Mouse (Mus musculus): ENCODE results near the gene Gm45717. TPM values are rescaled to one million over a fixed set of nuclear protein-coding genes. Genes with fewer than 3 reads are reported as not detected.

The Gm45717 gene
- not detected for total RNA-seq (2021)
- long read RNA-seq, experiment 1: 0 reads
- long read RNA-seq, experiment 2: 0 reads

DNA sequence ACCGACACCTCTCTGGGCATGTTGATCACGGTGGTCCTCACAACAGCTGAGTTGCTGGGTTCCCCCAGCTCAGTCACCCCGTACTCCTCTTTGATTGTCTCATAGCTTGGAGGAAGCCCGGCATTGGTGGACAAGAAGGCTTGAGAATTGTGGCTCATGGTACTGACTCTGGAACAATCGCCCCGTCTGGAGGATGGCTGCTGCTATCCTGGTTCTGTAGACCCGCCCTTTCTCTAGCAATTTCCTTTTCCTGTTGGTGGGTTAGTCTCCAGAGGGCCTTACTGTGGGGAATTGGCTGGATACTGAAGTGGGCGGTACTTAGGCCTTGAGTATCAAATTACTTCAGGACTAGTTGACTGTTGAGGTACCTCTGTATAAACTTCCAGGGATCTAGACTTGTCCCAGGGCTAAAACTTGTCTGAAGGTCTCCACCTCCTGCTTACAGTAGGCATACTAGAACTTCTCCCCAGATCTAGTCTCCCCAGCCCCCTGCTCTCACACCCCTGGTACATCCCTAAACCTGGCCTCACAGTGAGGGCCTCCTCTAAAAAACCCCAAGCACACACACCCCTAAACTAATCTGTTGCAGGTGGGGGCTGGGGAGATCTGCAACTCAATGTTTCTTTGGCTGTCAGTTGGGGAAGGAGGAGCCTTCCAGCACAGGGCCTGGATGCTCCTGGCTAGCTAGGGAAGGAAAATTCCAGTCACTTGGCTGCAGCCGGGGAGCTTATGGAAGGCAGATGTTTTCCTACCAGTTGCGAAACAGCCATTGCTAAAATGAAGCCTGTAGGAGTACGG is at the start of gene Gm45717, which contains the start of gene Ifitm2:
TSS of gene Gm45717 (minus strand) at position 180 of the 798 bp plus-strand sequence.
TSS of gene Ifitm2 (minus strand) at position 230 of the 798 bp plus-strand sequence.
- TF ChIP-seq CTCF (IDR thresholded peaks at IDR 0.05): no peak
- peak within 1 kb of the TSS; percentile 92 for H3K27ac ChIP-seq
- H3K4me3 ChIP-seq: peak within 1 kb of the TSS; percentile 82
- peak; percentile 87 for DNase-seq
- intact Hi-C loops (cut with DNase I): loop anchor here (2.0 kb wide), 1 partner anchor 91 kb away; no protein-coding TSS in a partner anchor

GRCm38 (mm10) chr7:141003248-141004010 is 47.7 kb upstream of the Gm45717 start:
- no peak overlapping the region for H3K27ac ChIP-seq
- intact Hi-C loops (cut with DNase I): no loop called here
- TF ChIP-seq CTCF (IDR thresholded peaks at IDR 0.05): no peak
- no peak for DNase-seq
- H3K4me3 ChIP-seq: no peak overlapping the region

GRCm38 (mm10) chr7:141000881-141001708 is 45.4 kb upstream of the Gm45717 start:
- DNase-seq: no peak
- no peak for TF ChIP-seq CTCF (IDR thresholded peaks at IDR 0.05)
- Histone ChIP-seq H3K27ac (no peak overlapping the region), H3K4me3 (no peak overlapping the region)
- intact Hi-C loops (cut with DNase I): no loop called here

- Histone ChIP-seq H3K27ac (no peak overlapping the region), H3K4me3 (no peak overlapping the region)
- DNase-seq: no peak
- TF ChIP-seq CTCF (IDR thresholded peaks at IDR 0.05): no peak
- intact Hi-C loops (cut with DNase I): no loop called here
These were observed 43.3 kb upstream of the Gm45717 start for GRCm38 (mm10) chr7:140998853-140999700.

GRCm38 (mm10) chr7:140997817-140998216 is 42.1 kb upstream of the Gm45717 start:
- intact Hi-C loops (cut with DNase I): no loop called here
- H3K27ac ChIP-seq: no peak overlapping the region
- no peak for TF ChIP-seq CTCF (IDR thresholded peaks at IDR 0.05)

DNA sequence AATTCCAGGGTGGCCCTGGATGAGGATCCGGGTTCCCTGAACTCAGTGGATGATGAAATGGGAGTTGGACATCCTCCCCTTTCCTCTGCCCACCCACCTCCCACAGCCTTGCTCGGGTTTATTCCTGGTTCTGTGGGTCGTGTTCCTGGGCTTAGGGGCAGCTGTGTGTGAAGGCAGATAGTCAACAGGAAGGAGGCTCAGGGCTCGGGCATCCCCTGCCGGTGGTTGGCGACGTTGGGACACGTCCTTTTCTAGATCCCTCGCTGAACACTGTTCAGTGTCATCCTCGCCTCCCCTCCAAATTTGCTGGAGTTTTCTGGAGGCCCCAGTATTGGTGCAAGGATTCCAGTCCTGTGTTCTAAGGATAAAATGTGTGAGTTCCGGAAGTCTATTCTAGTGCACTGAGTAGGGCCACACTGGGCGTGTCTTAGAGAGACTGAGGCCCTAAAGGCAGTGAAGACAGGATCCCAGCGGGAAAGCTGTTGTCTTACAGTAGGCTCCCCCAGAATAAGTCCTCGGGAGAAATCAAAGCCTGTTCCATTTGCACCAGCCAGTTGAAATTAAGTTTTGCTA is 35.5 kb upstream of the Gm45717 start:
- no peak for DNase-seq
- Histone ChIP-seq H3K4me3 (no peak overlapping the region), H3K27ac (no peak overlapping the region)
- intact Hi-C loops (cut with DNase I): no loop called here
- no peak for TF ChIP-seq CTCF (IDR thresholded peaks at IDR 0.05)

More at GRCm38 (mm10) chr7:140997817-140998216, 42.1 kb upstream of the Gm45717 start:
- DNase-seq: no peak
- H3K4me3 ChIP-seq: no peak overlapping the region

- intact Hi-C loops (cut with DNase I): no loop called here
- DNase-seq: no peak
- Histone ChIP-seq H3K27ac (no peak overlapping the region), H3K4me3 (no peak overlapping the region)
- TF ChIP-seq CTCF (IDR thresholded peaks at IDR 0.05): no peak
These were observed 34.9 kb upstream of the Gm45717 start for GRCm38 (mm10) chr7:140990622-140991021.

DNA sequence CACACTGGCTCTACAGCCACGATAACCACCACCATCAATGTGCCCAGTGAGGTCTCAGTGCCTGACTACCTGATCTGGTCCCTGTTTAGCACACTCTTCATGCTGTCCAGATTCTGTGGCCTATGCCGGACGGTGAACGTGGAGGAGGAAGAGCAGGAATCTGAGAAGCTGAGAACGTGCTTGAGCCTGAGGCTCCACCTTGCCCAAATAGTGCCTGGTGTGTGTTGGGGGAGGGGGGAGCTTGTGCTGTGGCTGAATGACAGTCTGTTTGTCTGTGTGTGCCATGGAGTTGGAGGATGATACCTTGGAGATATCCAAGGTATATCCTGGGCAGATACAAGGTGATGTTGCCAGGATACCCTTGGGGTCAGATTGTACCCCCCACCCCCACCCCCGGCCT is 34.4 kb upstream of the Gm45717 start:
- Histone ChIP-seq H3K4me3 (no peak overlapping the region), H3K27ac (no peak overlapping the region)
- intact Hi-C loops (cut with DNase I): no loop called here
- DNase-seq: no peak
- no peak for TF ChIP-seq CTCF (IDR thresholded peaks at IDR 0.05)

DNA sequence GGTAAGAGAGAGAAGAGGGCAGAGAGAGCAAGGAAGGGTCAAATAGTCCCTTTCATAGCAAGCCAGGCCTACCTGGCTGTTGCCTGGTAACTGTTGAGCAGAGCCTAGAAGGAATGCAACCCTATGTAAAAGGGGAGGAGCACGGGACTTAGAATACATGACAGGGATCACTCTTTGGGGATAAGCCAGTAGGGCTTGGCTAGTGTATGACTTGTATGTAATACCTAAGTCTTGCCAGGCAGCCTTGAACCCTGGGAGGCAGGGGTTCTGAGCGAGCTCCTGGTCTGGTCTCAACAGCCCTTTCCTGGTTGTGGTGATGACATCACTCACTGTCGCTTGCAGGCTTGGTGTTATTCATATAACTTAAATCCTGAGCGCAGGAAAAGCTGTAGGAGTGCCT is 33.3 kb upstream of the Gm45717 start:
- intact Hi-C loops (cut with DNase I): no loop called here
- Histone ChIP-seq H3K4me3 (no peak overlapping the region), H3K27ac (no peak overlapping the region)
- no peak for DNase-seq
- no peak for TF ChIP-seq CTCF (IDR thresholded peaks at IDR 0.05)

- TF ChIP-seq CTCF (IDR thresholded peaks at IDR 0.05): no peak
- intact Hi-C loops (cut with DNase I): no loop called here
- DNase-seq: no peak
- Histone ChIP-seq H3K27ac (no peak overlapping the region), H3K4me3 (no peak overlapping the region)
These were observed 31.7 kb upstream of the Gm45717 start for GRCm38 (mm10) chr7:140987182-140988138.

All from gastrocnemius, adult 2 months (tissue).